Mouse (Mus musculus): ENCODE measurements around the gene Oas1e. TPM values are rescaled to one million over a fixed set of nuclear protein-coding genes. Genes with fewer than 3 reads are reported as not detected.
"Not testable (repeated sequence)": the region's sequence is repeated elsewhere in the genome, so short reads cannot be mapped to it uniquely, and the experiment has no call there.

The Oas1e gene
- not detected for total RNA-seq (2021)

GRCm38 (mm10) chr5:120795480-120796034 is at the start of gene Oas1e:
Gene Oas1e (minus strand): TSS chr5:120795530.
- DNase-seq = not testable (repeated sequence)

GRCm38 (mm10) chr5:120844713-120845112 is 49.4 kb upstream of the Oas1e start:
- peak; percentile 49 for DNase-seq

- DNase-seq = peak; percentile 58
Measured at GRCm38 (mm10) chr5:120836731-120837585, 41.6 kb upstream of the Oas1e start.

GRCm38 (mm10) chr5:120833335-120834280 is 38.3 kb upstream of the Oas1e start:
- no peak for DNase-seq

- DNase-seq = no peak
Measured at GRCm38 (mm10) chr5:120831031-120831430, 35.7 kb upstream of the Oas1e start.

GRCm38 (mm10) chr5:120818999-120819398 is 23.7 kb upstream of the Oas1e start:
- no peak for DNase-seq

- peak; percentile 25 for DNase-seq
Measured at GRCm38 (mm10) chr5:120815949-120816348, 20.6 kb upstream of the Oas1e start.

- DNase-seq = no peak
Measured at GRCm38 (mm10) chr5:120813023-120813422, 17.7 kb upstream of the Oas1e start.

- DNase-seq = peak; percentile 82
Measured at GRCm38 (mm10) chr5:120811951-120812819, 16.9 kb upstream of the Oas1e start, which contains the start of gene Oas1c. Gene Oas1c (minus strand): TSS chr5:120812514.

- no peak for DNase-seq
Measured at GRCm38 (mm10) chr5:120809171-120809570, 13.8 kb upstream of the Oas1e start.

GRCm38 (mm10) chr5:120806458-120806857 is 11.1 kb upstream of the Oas1e start:
- peak; percentile 48 for DNase-seq

GRCm38 (mm10) chr5:120803596-120803995 is 8.3 kb upstream of the Oas1e start:
- no peak for DNase-seq

- not testable (repeated sequence) for DNase-seq
Measured at GRCm38 (mm10) chr5:120798943-120799342, 3.6 kb upstream of the Oas1e start.

- not testable (repeated sequence) for DNase-seq
Measured at GRCm38 (mm10) chr5:120798147-120798546, 2.8 kb upstream of the Oas1e start.

GRCm38 (mm10) chr5:120793043-120793442 is 2.3 kb downstream of the Oas1e start:
- DNase-seq = peak; percentile 49

GRCm38 (mm10) chr5:120787042-120787441 is 8.3 kb downstream of the Oas1e start:
- DNase-seq = no peak

- DNase-seq = no peak
Measured at GRCm38 (mm10) chr5:120782446-120782845, 12.9 kb downstream of the Oas1e start.

- DNase-seq = no peak
Measured at GRCm38 (mm10) chr5:120781646-120782045, 13.7 kb downstream of the Oas1e start.

- peak; percentile 20 for DNase-seq
Measured at GRCm38 (mm10) chr5:120779922-120780321, 15.4 kb downstream of the Oas1e start.

GRCm38 (mm10) chr5:120778941-120779340 is 16.4 kb downstream of the Oas1e start:
- DNase-seq = no peak

GRCm38 (mm10) chr5:120777478-120777877 is 17.9 kb downstream of the Oas1e start, which contains the start of gene Oas3:
Gene Oas3 (minus strand): TSS chr5:120777661.
- DNase-seq = no peak

- no peak for DNase-seq
Measured at GRCm38 (mm10) chr5:120776801-120777200, 18.5 kb downstream of the Oas1e start.
